Mouse (Mus musculus): ENCODE measurements around the gene Klf11.

The Klf11 gene

GRCm38 (mm10) chr12:24703013-24703412 lies 51.9 kb downstream of the Klf11 start:
- no peak for DNase-seq (ENCODE audit: low spot score in 2 of 2)

- peak in 1 of 2 experiments; percentile 14 for DNase-seq (ENCODE audit: low spot score in 2 of 2)
Measured at GRCm38 (mm10) chr12:24705502-24706263, 54.6 kb downstream of the Klf11 start.

- DNase-seq (ENCODE audit: low spot score in 2 of 2): peak in 1 of 2 experiments; percentile 32
Measured at GRCm38 (mm10) chr12:24706764-24707479, 55.8 kb downstream of the Klf11 start.

GRCm38 (mm10) chr12:24707480-24707802 lies 56.4 kb downstream of the Klf11 start:
- peak in 1 of 2 experiments; percentile 15 for DNase-seq (ENCODE audit: low spot score in 2 of 2)

- DNase-seq (ENCODE audit: low spot score in 2 of 2): peak; percentile 94 to 97
Measured at GRCm38 (mm10) chr12:24707954-24708823, 57.1 kb downstream of the Klf11 start, which contains the start of gene Rrm2. Rrm2 (plus strand) TSS chr12:24708241.

- peak in 1 of 2 experiments; percentile 32 for DNase-seq (ENCODE audit: low spot score in 2 of 2)
Measured at GRCm38 (mm10) chr12:24708824-24709218, 57.7 kb downstream of the Klf11 start.

- peak in 1 of 2 experiments; percentile 23 for DNase-seq (ENCODE audit: low spot score in 2 of 2)
Measured at GRCm38 (mm10) chr12:24709409-24709808, 58.3 kb downstream of the Klf11 start.

GRCm38 (mm10) chr12:24709831-24710508 lies 58.9 kb downstream of the Klf11 start:
- DNase-seq (ENCODE audit: low spot score in 2 of 2): peak; percentile 60 to 68

GRCm38 (mm10) chr12:24710672-24711071 lies 59.6 kb downstream of the Klf11 start:
- peak in 1 of 2 experiments; percentile 28 for DNase-seq (ENCODE audit: low spot score in 2 of 2)
